Mouse (Mus musculus) adrenal gland, adult (tissue): ENCODE data around the gene Kcnk3.

Source experiments
- DNase-seq, 2 experiments: peaks; one replicate each; pipeline ENCODE4 v3.0.0; 2022 to 2023; ENCODE audit warnings: low spot score in 1 of 2; ENCODE audit not compliant: inconsistent age in 2 of 2

Kcnk3 gene

GRCm38 (mm10) chr5:30611689-30612088 is 23.7 kb downstream of the Kcnk3 start:
- peak in 1 of 2 experiments; percentile 65 for DNase-seq

- DNase-seq = peak in 1 of 2 experiments; percentile 57
Observed at GRCm38 (mm10) chr5:30612575-30612974, 24.6 kb downstream of the Kcnk3 start.

- DNase-seq = peak in 1 of 2 experiments; percentile 66
Observed at GRCm38 (mm10) chr5:30613242-30613641, 25.3 kb downstream of the Kcnk3 start.

GRCm38 (mm10) chr5:30614221-30614620 is 26.3 kb downstream of the Kcnk3 start:
- DNase-seq = peak in 1 of 2 experiments; percentile 92

- DNase-seq = no peak
Observed at GRCm38 (mm10) chr5:30615416-30615815, 27.4 kb downstream of the Kcnk3 start.

- DNase-seq = peak in 1 of 2 experiments; percentile 69
Observed at GRCm38 (mm10) chr5:30615819-30616218, 27.8 kb downstream of the Kcnk3 start.

GRCm38 (mm10) chr5:30616644-30617043 is 28.7 kb downstream of the Kcnk3 start:
- DNase-seq = no peak

GRCm38 (mm10) chr5:30617357-30617756 is 29.4 kb downstream of the Kcnk3 start:
- DNase-seq = no peak

- DNase-seq = peak in 1 of 2 experiments; percentile 87
Observed at GRCm38 (mm10) chr5:30617851-30618250, 29.9 kb downstream of the Kcnk3 start.

- DNase-seq = peak; percentile 59 to 64
Observed at GRCm38 (mm10) chr5:30618376-30619003, 30.5 kb downstream of the Kcnk3 start.

GRCm38 (mm10) chr5:30619211-30619610 is 31.2 kb downstream of the Kcnk3 start:
- peak in 1 of 2 experiments; percentile 66 for DNase-seq

- peak in 1 of 2 experiments; percentile 43 for DNase-seq
Observed at GRCm38 (mm10) chr5:30620567-30620966, 32.6 kb downstream of the Kcnk3 start.

GRCm38 (mm10) chr5:30621211-30621790 is 33.3 kb downstream of the Kcnk3 start:
- DNase-seq = peak; percentile 33 to 82

GRCm38 (mm10) chr5:30621844-30622176 is 33.8 kb downstream of the Kcnk3 start:
- peak in 1 of 2 experiments; percentile 63 for DNase-seq

- DNase-seq = peak; percentile 66 to 84
Observed at GRCm38 (mm10) chr5:30622177-30622840, 34.3 kb downstream of the Kcnk3 start.

GRCm38 (mm10) chr5:30622841-30623185 is 34.8 kb downstream of the Kcnk3 start:
- DNase-seq = no peak

- peak in 1 of 2 experiments; percentile 50 for DNase-seq
Observed at GRCm38 (mm10) chr5:30623380-30623779, 35.4 kb downstream of the Kcnk3 start.

GRCm38 (mm10) chr5:30624311-30624710 is 36.3 kb downstream of the Kcnk3 start:
- peak in 1 of 2 experiments; percentile 76 for DNase-seq

GRCm38 (mm10) chr5:30624908-30625307 is 36.9 kb downstream of the Kcnk3 start:
- DNase-seq = no peak

GRCm38 (mm10) chr5:30625379-30625778 is 37.4 kb downstream of the Kcnk3 start:
- DNase-seq = peak; percentile 31 to 72

GRCm38 (mm10) chr5:30626331-30627105 is 38.5 kb downstream of the Kcnk3 start:
- DNase-seq = peak; percentile 69 to 89
